9 mouse cellular contexts compared by ENCODE assay signal in genomic region chr2:163166067-163166805, GRCm38 (mm10). TPM values are rescaled to one million over a fixed set of nuclear protein-coding genes. Genes with fewer than 3 reads are reported as not detected.
DNase-seq lines count a peak whose midpoint lies in the region; ATAC-seq lines count a peak whose summit lies in the region.
"Had no signal": no experiment of that assay in that cellular context is flagged by ENCODE, and none has a peak within 500 bp of the region (broad histone marks: within the 10 kb centered on the region; RNA-seq: fewer than 3 reads in every experiment).

No protein-coding gene starts in this region.

- 50% methylated on average over 13 of the region's 13 CpGs for WGBS in hindbrain, embryonic 10.5 days
- WGBS in hindbrain, embryonic 14.5 days = 43% methylated on average over 13 of the region's 13 CpGs
- 40% methylated on average over 13 of the region's 13 CpGs for WGBS in intestine, embryonic 14.5 days

- no peaks in the 10 kb centered on the region for H3K36me3 ChIP-seq in hindbrain, embryonic 10.5 days
- H3K36me3 ChIP-seq in hindbrain, embryonic 14.5 days (replicated peaks; ENCODE audit: control insufficient read depth, insufficient read depth) = no peaks in the 10 kb centered on the region
- H3K36me3 ChIP-seq in intestine, embryonic 14.5 days (ENCODE audit: control insufficient read depth, insufficient read depth, low read length) = no peaks in the 10 kb centered on the region
- H3K36me3 ChIP-seq: limb, embryonic 13.5 days had no signal

- H3K27me3 ChIP-seq in hindbrain, embryonic 10.5 days (ENCODE audit: insufficient read depth, poor library complexity, severe bottlenecking) = no peaks in the 10 kb centered on the region
- no peaks in the 10 kb centered on the region for H3K27me3 ChIP-seq in hindbrain, embryonic 14.5 days (ENCODE audit: control insufficient read depth, insufficient read depth, low read length)
- H3K27me3 ChIP-seq in intestine, embryonic 14.5 days (replicated peaks; ENCODE audit: control insufficient read depth, insufficient read depth, low read length) = no peaks in the 10 kb centered on the region

- peak; percentile 45 for DNase-seq in hindbrain, embryonic 10.5 days (ENCODE audit: low spot score)
- DNase-seq in hindbrain, embryonic 14.5 days (ENCODE audit: low spot score) = no peak
- DNase-seq in CD4-positive, CD25-positive, alpha-beta regulatory T cell, adult 2 months (ENCODE audit: low read depth, low spot score) = peak; percentile 52
- peak; percentile 89 for DNase-seq in adrenal gland, adult 2 months
- DNase-seq in intestine, embryonic 14.5 days (ENCODE audit: low spot score) = no peak
- DNase-seq in lung, postnatal 4 days = no peak
- DNase-seq in ovary, postnatal 36 days (ENCODE audit: low spot score) = no peak

- no peak overlapping the region for H3K4me3 ChIP-seq in hindbrain, embryonic 10.5 days
- H3K4me3 ChIP-seq in hindbrain, embryonic 14.5 days (replicated peaks; ENCODE audit: low read length) = no peak overlapping the region
- no peak overlapping the region for H3K4me3 ChIP-seq in intestine, embryonic 14.5 days (ENCODE audit: low read depth, low read length)
- H3K4me3 ChIP-seq: limb, embryonic 13.5 days had no signal

- H3K9me3 ChIP-seq in hindbrain, embryonic 10.5 days = 0 out of 2 replicates have a peak, but pooled peaks cover 2% of the 10 kb centered on the region
- no peaks in the 10 kb centered on the region for H3K9me3 ChIP-seq in hindbrain, embryonic 14.5 days (ENCODE audit: control insufficient read depth, low read length)
- no peaks in the 10 kb centered on the region for H3K9me3 ChIP-seq in intestine, embryonic 14.5 days (ENCODE audit: control insufficient read depth, low read length)
- H3K9me3 ChIP-seq: limb, embryonic 13.5 days had no signal

- no peak overlapping the region for H3K9ac ChIP-seq in hindbrain, embryonic 14.5 days
- no peak overlapping the region for H3K9ac ChIP-seq in intestine, embryonic 14.5 days (ENCODE audit: low read length)

- ATAC-seq in hindbrain, embryonic 14.5 days (ENCODE audit: low FRiP score) = no peak
- ATAC-seq in intestine, embryonic 14.5 days (replicated peaks; ENCODE audit: low FRiP score, low TSS enrichment, low read depth) = peak; percentile 50; the same call in 1 of the 2 replicates
- ATAC-seq in granulocyte monocyte progenitor cell, adult 5-6 weeks (replicated peaks; ENCODE audit: poor library complexity, severe bottlenecking) = no peak

- H3K27ac ChIP-seq in hindbrain, embryonic 10.5 days = peak overlapping the region; percentile 75
- no peak overlapping the region for H3K27ac ChIP-seq in hindbrain, embryonic 14.5 days
- H3K27ac ChIP-seq in intestine, embryonic 14.5 days (ENCODE audit: low read depth) = no peak overlapping the region
- H3K27ac ChIP-seq: limb, embryonic 13.5 days had no signal

- peaks cover 27% of the 10 kb centered on the region for H3K4me1 ChIP-seq in hindbrain, embryonic 10.5 days (replicated peaks)
- peaks cover 5% of the 10 kb centered on the region for H3K4me1 ChIP-seq in hindbrain, embryonic 14.5 days (replicated peaks; ENCODE audit: control insufficient read depth, insufficient read depth, low read length)
- H3K4me1 ChIP-seq in intestine, embryonic 14.5 days (replicated peaks; ENCODE audit: control insufficient read depth, insufficient read depth, low read length) = no peaks in the 10 kb centered on the region

- H3K4me2 ChIP-seq in hindbrain, embryonic 14.5 days (replicated peaks) = no peak overlapping the region
- H3K4me2 ChIP-seq in intestine, embryonic 14.5 days (ENCODE audit: low read length) = no peak overlapping the region
- H3K4me2 ChIP-seq: limb, embryonic 13.5 days had no signal

RNA-seq across cellular contexts. Expression of gene Tox2, which starts 36.7 kb away (rescaled TPM):
- 29.6 and 29.8 TPM in 2 replicates for polyA plus RNA-seq in hindbrain, embryonic 10.5 days (2016; fragmentation: Nextera tagmentation; extraction: Ambion mirVana)
- polyA plus RNA-seq in hindbrain, embryonic 14.5 days (2014; fragmentation: Nextera tagmentation; extraction: Ambion mirVana) = 28.7 and 31.4 TPM in 2 replicates
- total RNA-seq in adrenal gland, adult 2 months (2021) = 1 to 10 TPM; 4.0 to 7.4 TPM
- polyA plus RNA-seq in adrenal gland, adult 2 months (2012; rRNA removed) = 8.0 and 32.8 TPM in 2 replicates
- polyA plus RNA-seq in intestine, embryonic 14.5 days (2014; fragmentation: Nextera tagmentation; extraction: Ambion mirVana) = 6.3 and 7.3 TPM in 2 replicates
- total RNA-seq in granulocyte monocyte progenitor cell, adult 5-6 weeks (2014; fragmentation: Nextera tagmentation) = not detected in 2 replicates
- not detected in 2 replicates for total RNA-seq in granulocyte monocyte progenitor cell, adult 5-6 weeks (2017)

Comparison
In these comparisons a context has a peak if more than half of its experiments do, and no peak if none do; other contexts are left out.
1. DNase-seq: peak in hindbrain, embryonic 10.5 days (single experiment), CD4-positive, CD25-positive, alpha-beta regulatory T cell, adult 2 months (single experiment) and adrenal gland, adult 2 months (single experiment); none in hindbrain, embryonic 14.5 days (single experiment), intestine, embryonic 14.5 days (single experiment), lung, postnatal 4 days (0 of 2) and ovary, postnatal 36 days (single experiment).